Mouse (Mus musculus) thymus, adult 2 months (tissue): Measurements from ENCODE around the gene Pofut2. TPM values are rescaled to one million over a fixed set of nuclear protein-coding genes. Genes with fewer than 3 reads are reported as not detected.

Source experiments
- DNase-seq: peaks from one replicate; pipeline ENCODE4 v3.0.0; 2021
- H3K27ac ChIP-seq: fragments of 200-500 bp; 2 replicates; pipeline ENCODE4 v1.5.1; 2012; ENCODE audit warnings: low read length, control low read depth; ENCODE audit not compliant: control insufficient read depth, insufficient read depth
- H3K27me3 ChIP-seq: fragments of 200-500 bp; 2 replicates; pipeline ENCODE4 v1.6.1; 2012; ENCODE audit warnings: mild to moderate bottlenecking, low read length, moderate library complexity, mixed read lengths; ENCODE audit not compliant: control insufficient read depth, insufficient read depth
- H3K36me3 ChIP-seq: fragments of 200-500 bp; 2 replicates; pipeline ENCODE4 v1.6.1; 2012; ENCODE audit warnings: mild to moderate bottlenecking, low read length, moderate library complexity; ENCODE audit not compliant: control insufficient read depth, insufficient read depth
- H3K4me1 ChIP-seq: fragments of 200-500 bp; replicated peaks from 2 replicates; pipeline ENCODE4 v1.6.1; 2012; ENCODE audit warnings: low read length; ENCODE audit not compliant: control insufficient read depth, insufficient read depth
- H3K4me3 ChIP-seq: fragments of 200-500 bp; 2 replicates; pipeline ENCODE4 v1.5.1; 2012; ENCODE audit warnings: mild to moderate bottlenecking, low read length, control low read depth, moderate library complexity; ENCODE audit not compliant: control insufficient read depth, insufficient read depth
- CTCF ChIP-seq: fragments of 200-500 bp; IDR thresholded peaks from 2 replicates; pipeline ENCODE4 v1.5.1; 2012; ENCODE audit warnings: mild to moderate bottlenecking, control low read depth, low read length, moderate library complexity, borderline replicate concordance; ENCODE audit not compliant: control insufficient read depth, poor library complexity, insufficient read depth; ENCODE audit errors: extremely low read depth
- POLR2A ChIP-seq: fragments of 200-500 bp; IDR thresholded peaks from 2 replicates; pipeline ENCODE4 v1.6.1; 2012; ENCODE audit warnings: mild to moderate bottlenecking, low read length, control low read depth, moderate library complexity; ENCODE audit not compliant: control insufficient read depth, poor library complexity, insufficient read depth; ENCODE audit errors: extremely low read depth
- WGBS: fragments of 180-500 bp; shearing (Covaris S2); methylation state at CpG from one replicate; pipeline ENCODE4 v1.1.7; 2018; 5-methylcytosine and 5-hydroxymethylcytosine counted together
- polyA plus RNA-seq: library from polyadenylated mRNA; depleted of rRNA; stranded (reverse); fragments of >200 nt; gene quantifications from 2 replicates; pipeline ENCODE4 v1.2.3, GENCODE M21; 2012; rRNA removed

Pofut2 gene
- polyA plus RNA-seq, 1 experiment = 60.0 TPM

GRCm38 (mm10) chr10:77308978-77309377, 50.0 kb downstream of the Pofut2 start:
- H3K27ac ChIP-seq = no peak overlapping the region
- H3K27me3 ChIP-seq = no peaks in the 10 kb centered on the region
- H3K4me3 ChIP-seq = no peak overlapping the region
- WGBS = 85% methylated on average over 10 of the region's 10 CpGs
- TF ChIP-seq POLR2A (no peak), CTCF (no peak)
- no peaks in the 10 kb centered on the region for H3K4me1 ChIP-seq
- no peak for DNase-seq
- no peaks in the 10 kb centered on the region for H3K36me3 ChIP-seq

- H3K27me3 ChIP-seq = no peaks in the 10 kb centered on the region
- no peaks in the 10 kb centered on the region for H3K36me3 ChIP-seq
- no peak for DNase-seq
- no peak overlapping the region for H3K4me3 ChIP-seq
- TF ChIP-seq POLR2A = no peak
- no peak for TF ChIP-seq CTCF
- 53% methylated on average over 9 of the region's 9 CpGs for WGBS
- H3K27ac ChIP-seq = no peak overlapping the region
- H3K4me1 ChIP-seq = no peaks in the 10 kb centered on the region
Observed at GRCm38 (mm10) chr10:77314711-77315266, 55.8 kb downstream of the Pofut2 start.

GRCm38 (mm10) chr10:77315682-77316081, 56.7 kb downstream of the Pofut2 start:
- Histone ChIP-seq H3K27ac (no peak overlapping the region), H3K36me3 (no peaks in the 10 kb centered on the region), H3K4me3 (no peak overlapping the region), H3K27me3 (no peaks in the 10 kb centered on the region), H3K4me1 (no peaks in the 10 kb centered on the region)
- 92% methylated on average over 2 of the region's 2 CpGs for WGBS
- no peak for DNase-seq
- TF ChIP-seq POLR2A (no peak), CTCF (no peak)

Other genes with a start within 250 kb of the Pofut2 start
- 97.7 and 110 TPM in 2 replicates for gene Slc19a1, start 227.0 kb upstream of the Pofut2 start, polyA plus RNA-seq
- 19.8 and 20.7 TPM in 2 replicates for gene Col18a1, start 92.7 kb upstream of the Pofut2 start, polyA plus RNA-seq
- 4.2 and 5.5 TPM in 2 replicates for gene Adarb1, start 159.1 kb downstream of the Pofut2 start, polyA plus RNA-seq